Mouse (Mus musculus): Measurements from ENCODE around the gene Arhgap15. TPM values are rescaled to one million over a fixed set of nuclear protein-coding genes. Genes with fewer than 3 reads are reported as not detected.

Gene Arhgap15
- total and polyA plus RNA-seq, 2 experiments: 0.12 to 2.4 TPM

DNA sequence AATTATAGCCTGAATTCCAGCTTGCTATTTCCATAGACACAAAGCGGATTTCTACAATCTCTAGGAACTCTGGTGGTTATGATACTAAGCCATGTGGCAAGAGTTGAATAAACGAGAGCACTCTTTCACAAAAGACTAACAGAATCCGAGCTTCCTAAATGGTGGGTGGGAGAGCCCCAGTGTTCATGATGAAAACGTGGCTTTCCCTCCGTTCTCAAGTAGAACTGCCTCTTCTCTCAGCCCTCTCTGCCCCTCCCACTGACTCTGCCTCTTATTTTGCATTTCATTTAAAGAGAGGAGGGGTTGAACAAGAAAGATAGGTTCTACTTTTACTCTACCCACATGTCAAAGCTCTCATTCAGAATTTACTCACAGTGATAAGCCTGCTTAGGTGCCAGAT lies 551.3 kb downstream of the Arhgap15 start:
- Histone ChIP-seq H3K27me3 (ENCODE audit: control insufficient read depth, insufficient read depth, low read length) (no peaks in the 10 kb centered on the region), H3K79me2 (ENCODE audit: control insufficient read depth, insufficient read depth, low read length) (no peaks in the 10 kb centered on the region), H3K9ac (ENCODE audit: low read depth, low read length) (no peak overlapping the region), H3K36me3 (ENCODE audit: control insufficient read depth, insufficient read depth, low read length) (no peaks in the 10 kb centered on the region), H3K4me3 (ENCODE audit: insufficient read depth, low read depth, low read length) (no peak overlapping the region), H3K27ac (replicated peaks; ENCODE audit: insufficient read depth, low read depth, low read length) (no peak overlapping the region), H3K4me1 (ENCODE audit: control insufficient read depth, insufficient read depth, low read length) (no peaks in the 10 kb centered on the region)
- WGBS: 58% methylated on average over 5 of the region's 5 CpGs
- TF ChIP-seq CTCF (IDR thresholded peaks at IDR 0.05; ENCODE audit: low read depth, low read length) (no peak), POLR2A (IDR thresholded peaks at IDR 0.05; ENCODE audit: extremely low read depth, insufficient read depth, low read length) (no peak)
- no peak for DNase-seq (ENCODE audit: extremely low read depth, low read depth, low spot score)

DNA sequence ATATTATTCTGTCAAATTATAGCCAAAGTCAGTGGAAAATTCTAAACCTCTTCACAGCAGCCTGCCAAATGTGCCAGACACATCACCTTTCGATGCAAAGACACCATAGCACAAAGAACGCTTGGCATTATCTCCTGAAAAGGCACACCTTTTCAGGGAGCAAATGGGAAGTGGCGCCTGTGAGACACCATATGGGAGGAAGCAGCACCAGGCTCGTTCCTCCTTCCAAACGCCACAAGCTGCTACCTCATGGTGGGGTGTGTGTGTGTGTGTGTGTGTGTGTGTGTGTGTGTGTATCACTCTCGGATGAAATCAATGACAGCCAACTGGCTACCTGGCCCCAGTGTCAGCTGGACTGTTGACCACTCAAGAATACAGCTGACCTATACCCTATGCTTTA lies 551.8 kb downstream of the Arhgap15 start:
- TF ChIP-seq CTCF (IDR thresholded peaks at IDR 0.05; ENCODE audit: low read depth, low read length) (no peak), POLR2A (IDR thresholded peaks at IDR 0.05; ENCODE audit: extremely low read depth, insufficient read depth, low read length) (no peak)
- Histone ChIP-seq H3K79me2 (ENCODE audit: control insufficient read depth, insufficient read depth, low read length) (no peaks in the 10 kb centered on the region), H3K4me1 (ENCODE audit: control insufficient read depth, insufficient read depth, low read length) (no peaks in the 10 kb centered on the region), H3K4me3 (ENCODE audit: insufficient read depth, low read depth, low read length) (no peak overlapping the region), H3K27ac (replicated peaks; ENCODE audit: insufficient read depth, low read depth, low read length) (no peak overlapping the region), H3K36me3 (ENCODE audit: control insufficient read depth, insufficient read depth, low read length) (no peaks in the 10 kb centered on the region), H3K9ac (ENCODE audit: low read depth, low read length) (no peak overlapping the region), H3K27me3 (ENCODE audit: control insufficient read depth, insufficient read depth, low read length) (no peaks in the 10 kb centered on the region)
- WGBS: 70% methylated on average over 6 of the region's 6 CpGs
- DNase-seq (ENCODE audit: extremely low read depth, low read depth, low spot score): no peak

DNA sequence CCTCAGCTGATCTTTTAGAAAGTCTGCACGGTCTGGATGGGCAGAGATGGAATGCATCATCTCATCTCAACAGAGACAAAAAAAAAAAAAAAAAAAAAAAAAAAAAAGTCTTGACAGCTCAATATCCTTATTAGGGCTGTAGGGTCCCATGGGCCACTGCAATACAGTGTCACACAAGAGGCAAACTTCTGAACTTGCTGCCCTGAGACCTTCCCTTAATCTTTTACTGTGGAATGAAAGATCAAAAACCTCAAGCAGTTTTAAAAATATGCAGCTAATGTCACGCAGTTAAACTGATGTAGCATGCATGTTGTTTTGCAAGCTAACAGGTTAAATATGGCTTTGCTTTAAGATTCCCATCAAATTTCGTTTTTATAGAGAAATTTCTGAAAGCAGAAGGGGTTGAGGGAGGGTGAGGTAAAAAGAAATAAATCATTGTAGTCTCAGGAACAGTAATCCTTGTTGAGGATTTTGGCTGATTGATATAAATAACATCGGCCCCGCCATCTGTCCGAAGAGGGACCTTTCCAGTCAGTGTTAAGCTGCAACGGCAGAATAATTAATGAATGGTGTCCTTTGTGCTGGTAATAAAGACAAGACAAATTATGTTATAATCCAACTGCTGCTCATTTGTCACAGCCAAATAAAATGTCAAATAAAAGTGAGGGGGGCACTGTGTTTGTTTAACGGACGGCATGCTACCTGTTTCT lies 555.8 kb downstream of the Arhgap15 start:
- no peak overlapping the region for H3K4me3 ChIP-seq (ENCODE audit: insufficient read depth, low read depth, low read length)
- no peak overlapping the region for H3K27ac ChIP-seq (replicated peaks; ENCODE audit: insufficient read depth, low read depth, low read length)
- no peaks in the 10 kb centered on the region for H3K79me2 ChIP-seq (ENCODE audit: control insufficient read depth, insufficient read depth, low read length)
- no peak overlapping the region for H3K9ac ChIP-seq (ENCODE audit: low read depth, low read length)
- no peaks in the 10 kb centered on the region for H3K36me3 ChIP-seq (ENCODE audit: control insufficient read depth, insufficient read depth, low read length)
- H3K27me3 ChIP-seq (ENCODE audit: control insufficient read depth, insufficient read depth, low read length): no peaks in the 10 kb centered on the region
- 65% methylated on average over 9 of the region's 9 CpGs for WGBS
- DNase-seq (ENCODE audit: extremely low read depth, low read depth, low spot score): no peak
- H3K4me1 ChIP-seq (ENCODE audit: control insufficient read depth, insufficient read depth, low read length): no peaks in the 10 kb centered on the region
- TF ChIP-seq CTCF (IDR thresholded peaks at IDR 0.05; ENCODE audit: low read depth, low read length) (no peak), POLR2A (IDR thresholded peaks at IDR 0.05; ENCODE audit: extremely low read depth, insufficient read depth, low read length) (no peak)

DNA sequence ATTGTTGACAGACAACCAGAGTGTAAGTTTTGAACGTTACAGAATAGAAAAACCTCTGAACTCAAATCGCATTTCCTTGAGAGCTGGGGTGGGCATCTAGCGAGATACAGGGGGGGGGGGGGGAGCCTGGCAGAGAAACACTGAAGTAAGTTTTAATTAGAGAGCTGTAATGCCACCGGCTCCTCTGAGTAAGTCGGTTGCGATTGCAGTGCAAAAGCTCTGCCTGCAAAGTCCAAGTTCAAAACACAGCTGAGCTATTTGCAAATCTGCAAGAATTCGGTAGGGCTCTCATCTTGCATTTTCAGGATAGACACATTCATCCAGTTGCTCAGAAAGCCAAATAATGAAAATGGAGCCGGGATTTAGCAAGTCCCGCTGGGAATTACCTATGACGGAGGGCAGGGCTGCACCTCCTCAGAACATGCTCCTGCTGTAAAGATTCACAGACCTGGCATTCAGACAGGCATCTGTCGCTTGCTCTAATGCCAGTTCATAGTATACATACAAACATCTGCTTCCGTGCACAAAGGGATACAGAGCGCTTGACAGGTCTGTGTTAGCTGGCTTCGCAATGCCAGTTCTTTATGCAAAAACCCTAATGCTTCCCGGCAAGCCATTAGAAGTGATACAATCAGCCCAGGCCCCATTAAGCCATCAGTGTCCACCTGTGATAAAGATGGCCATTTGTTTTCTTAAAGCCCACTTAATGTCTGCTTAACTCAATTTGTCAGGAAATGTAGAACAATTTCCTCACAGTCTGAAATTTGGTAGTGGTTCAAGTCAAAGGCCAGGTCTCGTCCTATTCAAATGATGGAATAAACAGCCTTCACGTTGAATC lies 556.6 kb downstream of the Arhgap15 start:
- no peaks in the 10 kb centered on the region for H3K4me1 ChIP-seq (ENCODE audit: control insufficient read depth, insufficient read depth, low read length)
- H3K36me3 ChIP-seq (ENCODE audit: control insufficient read depth, insufficient read depth, low read length): no peaks in the 10 kb centered on the region
- TF ChIP-seq CTCF (IDR thresholded peaks at IDR 0.05; ENCODE audit: low read depth, low read length) (no peak), POLR2A (IDR thresholded peaks at IDR 0.05; ENCODE audit: extremely low read depth, insufficient read depth, low read length) (no peak)
- no peak overlapping the region for H3K9ac ChIP-seq (ENCODE audit: low read depth, low read length)
- DNase-seq (ENCODE audit: extremely low read depth, low read depth, low spot score): no peak
- WGBS: 75% methylated on average over 17 of the region's 17 CpGs
- no peak overlapping the region for H3K27ac ChIP-seq (replicated peaks; ENCODE audit: insufficient read depth, low read depth, low read length)
- H3K27me3 ChIP-seq (ENCODE audit: control insufficient read depth, insufficient read depth, low read length): no peaks in the 10 kb centered on the region
- H3K4me3 ChIP-seq (ENCODE audit: insufficient read depth, low read depth, low read length): no peak overlapping the region
- H3K79me2 ChIP-seq (ENCODE audit: control insufficient read depth, insufficient read depth, low read length): no peaks in the 10 kb centered on the region

DNA sequence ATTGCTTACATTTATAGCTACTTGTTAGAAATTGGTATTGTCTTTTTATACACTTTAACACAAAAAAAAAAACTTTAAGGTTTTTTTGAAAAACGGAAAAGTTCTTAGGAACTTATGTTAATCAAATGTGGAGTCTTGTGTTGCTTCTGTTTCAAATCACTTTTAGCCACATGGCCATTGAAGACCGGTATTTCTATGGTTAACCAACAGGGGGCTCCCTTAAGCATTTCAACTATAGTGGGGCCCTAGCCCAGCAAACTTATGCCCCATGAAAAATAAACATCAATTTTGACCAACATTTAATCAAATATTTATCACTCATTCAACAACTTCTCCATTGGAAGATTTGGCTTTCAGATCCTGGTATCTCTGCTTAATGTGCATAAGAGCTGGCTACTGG lies 557.5 kb downstream of the Arhgap15 start:
- H3K4me3 ChIP-seq (ENCODE audit: insufficient read depth, low read depth, low read length): no peak overlapping the region
- TF ChIP-seq POLR2A (IDR thresholded peaks at IDR 0.05; ENCODE audit: extremely low read depth, insufficient read depth, low read length): no peak
- TF ChIP-seq CTCF (IDR thresholded peaks at IDR 0.05; ENCODE audit: low read depth, low read length): no peak
- H3K9ac ChIP-seq (ENCODE audit: low read depth, low read length): no peak overlapping the region
- no peaks in the 10 kb centered on the region for H3K36me3 ChIP-seq (ENCODE audit: control insufficient read depth, insufficient read depth, low read length)
- 49% methylated on average over 2 of the region's 2 CpGs for WGBS
- no peak for DNase-seq (ENCODE audit: extremely low read depth, low read depth, low spot score)
- no peak overlapping the region for H3K27ac ChIP-seq (replicated peaks; ENCODE audit: insufficient read depth, low read depth, low read length)
- no peaks in the 10 kb centered on the region for H3K4me1 ChIP-seq (ENCODE audit: control insufficient read depth, insufficient read depth, low read length)
- no peaks in the 10 kb centered on the region for H3K79me2 ChIP-seq (ENCODE audit: control insufficient read depth, insufficient read depth, low read length)
- H3K27me3 ChIP-seq (ENCODE audit: control insufficient read depth, insufficient read depth, low read length): no peaks in the 10 kb centered on the region

DNA sequence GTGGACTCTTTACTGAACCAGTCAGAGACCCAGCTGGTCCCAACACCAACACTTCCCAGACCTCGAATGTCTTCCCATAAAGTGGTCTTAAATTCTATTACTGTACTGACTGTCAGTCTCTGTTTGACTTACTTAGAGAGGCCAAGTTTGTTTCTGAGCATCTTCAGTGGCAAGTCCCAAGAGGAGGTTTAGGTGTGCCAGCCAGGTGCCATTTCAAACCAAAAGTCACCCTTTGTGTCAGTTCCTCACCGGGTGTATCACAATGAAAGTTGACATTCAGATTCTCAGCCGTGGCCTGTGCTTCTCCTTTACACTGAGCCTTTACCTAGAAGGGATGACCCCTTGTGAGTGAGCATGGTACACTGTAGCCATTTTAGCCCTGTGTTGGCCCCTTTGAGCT lies 560.5 kb downstream of the Arhgap15 start:
- no peak for DNase-seq (ENCODE audit: extremely low read depth, low read depth, low spot score)
- no peak overlapping the region for H3K9ac ChIP-seq (ENCODE audit: low read depth, low read length)
- no peaks in the 10 kb centered on the region for H3K79me2 ChIP-seq (ENCODE audit: control insufficient read depth, insufficient read depth, low read length)
- TF ChIP-seq POLR2A (IDR thresholded peaks at IDR 0.05; ENCODE audit: extremely low read depth, insufficient read depth, low read length): no peak
- no peak for TF ChIP-seq CTCF (IDR thresholded peaks at IDR 0.05; ENCODE audit: low read depth, low read length)
- H3K36me3 ChIP-seq (ENCODE audit: control insufficient read depth, insufficient read depth, low read length): no peaks in the 10 kb centered on the region
- no peak overlapping the region for H3K27ac ChIP-seq (replicated peaks; ENCODE audit: insufficient read depth, low read depth, low read length)
- WGBS: 91% methylated on average over 3 of the region's 3 CpGs
- H3K4me1 ChIP-seq (ENCODE audit: control insufficient read depth, insufficient read depth, low read length): no peaks in the 10 kb centered on the region
- no peak overlapping the region for H3K4me3 ChIP-seq (ENCODE audit: insufficient read depth, low read depth, low read length)
- H3K27me3 ChIP-seq (ENCODE audit: control insufficient read depth, insufficient read depth, low read length): no peaks in the 10 kb centered on the region
